Mouse (Mus musculus) forebrain, embryonic 12.5 days (tissue): ENCODE data around the gene Man2b2. TPM values are rescaled to one million over a fixed set of nuclear protein-coding genes. Genes with fewer than 3 reads are reported as not detected.
"Not testable (repeated sequence)": the region's sequence is repeated elsewhere in the genome, so short reads cannot be mapped to it uniquely, and the experiment has no call there.

Source experiments
- ATAC-seq: fragments of 200-750 bp; cut with Nextera tagmentation; 2 replicates; pipeline ENCODE4 v1.8.0; 2017; ENCODE audit warnings: moderate TSS enrichment; ENCODE audit not compliant: low FRiP score
- H3K27ac ChIP-seq: fragments of 300-500 bp; sonication (generic); 2 replicates; pipeline ENCODE4 v1.5.1; 2016; ENCODE audit warnings: mild to moderate bottlenecking
- H3K27me3 ChIP-seq: fragments of 300-500 bp; sonication (generic); 2 replicates; pipeline ENCODE4 v1.6.1; 2016; ENCODE audit warnings: mild to moderate bottlenecking
- H3K36me3 ChIP-seq: fragments of 300-500 bp; sonication (generic); replicated peaks from 2 replicates; pipeline ENCODE4 v1.6.1; 2016; ENCODE audit warnings: mild to moderate bottlenecking
- H3K4me1 ChIP-seq: fragments of 300-500 bp; sonication (generic); 2 replicates; pipeline ENCODE4 v1.6.1; 2016
- H3K4me2 ChIP-seq: fragments of 300-500 bp; sonication (generic); 2 replicates; pipeline ENCODE4 v1.6.1; 2016; ENCODE audit warnings: mild to moderate bottlenecking, moderate library complexity
- H3K4me3 ChIP-seq: fragments of 300-500 bp; sonication (generic); replicated peaks from 2 replicates; pipeline ENCODE4 v1.5.1; 2016; ENCODE audit warnings: mild to moderate bottlenecking
- H3K9ac ChIP-seq: fragments of 300-500 bp; sonication (generic); 2 replicates; pipeline ENCODE4 v1.6.1; 2016; ENCODE audit warnings: mild to moderate bottlenecking
- H3K9me3 ChIP-seq: fragments of 300-500 bp; sonication (generic); 2 replicates; pipeline ENCODE4 v1.6.1; 2016
- WGBS: fragments of 180-500 bp; shearing (Covaris S2); methylation state at CpG from one replicate; pipeline ENCODE4 v1.1.7; 2016; 5-methylcytosine and 5-hydroxymethylcytosine counted together
- polyA plus RNA-seq: library from polyadenylated mRNA; unstranded; fragments of >200 nt; fragmentation: Nextera tagmentation; extraction: Ambion mirVana; gene quantifications from 2 replicates; pipeline ENCODE4 v1.2.1, GENCODE M21; 2016

Gene Man2b2
- polyA plus RNA-seq, 1 experiment from 2014 or later: 9.5 TPM

- no peaks in the 10 kb centered on the region for H3K9me3 ChIP-seq
- WGBS: 87% methylated on average over 4 of the region's 4 CpGs
- no peak overlapping the region for H3K4me3 ChIP-seq
- no peak for ATAC-seq
- no peak overlapping the region for H3K27ac ChIP-seq
- H3K36me3 ChIP-seq: peaks cover 20% of the 10 kb centered on the region
- H3K4me1 ChIP-seq: no peaks in the 10 kb centered on the region
- no peak overlapping the region for H3K4me2 ChIP-seq
- no peak overlapping the region for H3K9ac ChIP-seq
- no peaks in the 10 kb centered on the region for H3K27me3 ChIP-seq
Measured at GRCm38 (mm10) chr5:36822907-36823306, 7.5 kb downstream of the Man2b2 start.

GRCm38 (mm10) chr5:36820142-36820541 is 10.3 kb downstream of the Man2b2 start:
- Histone ChIP-seq H3K9ac (no peak overlapping the region), H3K4me1 (no peaks in the 10 kb centered on the region), H3K9me3 (no peaks in the 10 kb centered on the region), H3K4me3 (no peak overlapping the region), H3K27ac (no peak overlapping the region), H3K36me3 (peaks cover 17% of the 10 kb centered on the region), H3K4me2 (no peak overlapping the region), H3K27me3 (no peaks in the 10 kb centered on the region)
- 42% methylated on average over 6 of the region's 6 CpGs for WGBS
- ATAC-seq: no peak

DNA sequence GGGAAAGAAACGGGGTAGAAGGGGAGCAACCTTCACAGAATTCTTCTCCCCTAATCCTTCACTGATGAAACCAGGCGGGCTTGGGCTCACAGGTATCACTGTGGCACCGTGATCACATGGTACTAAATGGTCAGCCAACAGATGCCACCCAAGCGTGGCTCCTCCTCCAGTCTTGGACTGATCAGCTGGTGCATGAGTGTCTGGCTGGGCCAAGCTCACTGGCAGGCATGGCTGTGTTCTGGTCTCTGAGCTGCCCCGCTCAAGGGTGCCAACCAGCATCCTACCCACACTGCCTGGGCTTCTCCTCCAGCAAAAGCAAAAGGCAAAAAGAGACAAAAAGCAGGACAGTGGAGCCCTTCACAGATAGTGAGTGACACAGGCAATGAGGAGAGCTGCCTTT is 10.7 kb downstream of the Man2b2 start:
- H3K4me2 ChIP-seq: no peak overlapping the region
- H3K9me3 ChIP-seq: no peaks in the 10 kb centered on the region
- no peak overlapping the region for H3K9ac ChIP-seq
- H3K4me3 ChIP-seq: no peak overlapping the region
- no peaks in the 10 kb centered on the region for H3K27me3 ChIP-seq
- no peak for ATAC-seq
- H3K4me1 ChIP-seq: no peaks in the 10 kb centered on the region
- H3K27ac ChIP-seq: no peak overlapping the region
- peaks cover 17% of the 10 kb centered on the region for H3K36me3 ChIP-seq
- WGBS: 83% methylated on average over 5 of the region's 5 CpGs

- Histone ChIP-seq H3K27me3 (no peaks in the 10 kb centered on the region), H3K9ac (no peak overlapping the region), H3K4me1 (no peaks in the 10 kb centered on the region), H3K4me3 (no peak overlapping the region), H3K9me3 (no peaks in the 10 kb centered on the region), H3K36me3 (peaks cover 4% of the 10 kb centered on the region; the same call in 1 of the 2 replicates), H3K27ac (no peak overlapping the region), H3K4me2 (no peak overlapping the region)
- 56% methylated on average over 3 of the region's 3 CpGs for WGBS
- ATAC-seq: no peak
Measured at GRCm38 (mm10) chr5:36817738-36818137, 12.7 kb downstream of the Man2b2 start.

- H3K9ac ChIP-seq: no peak overlapping the region
- ATAC-seq: no peak
- no peak overlapping the region for H3K4me2 ChIP-seq
- H3K27me3 ChIP-seq: no peaks in the 10 kb centered on the region
- no peaks in the 10 kb centered on the region for H3K4me1 ChIP-seq
- no peak overlapping the region for H3K4me3 ChIP-seq
- H3K36me3 ChIP-seq: no peaks in the 10 kb centered on the region; the same call in 1 of the 2 replicates
- H3K9me3 ChIP-seq: no peaks in the 10 kb centered on the region
- H3K27ac ChIP-seq: no peak overlapping the region
- WGBS: 76% methylated on average over 6 of the region's 6 CpGs
Measured at GRCm38 (mm10) chr5:36814554-36814953, 15.9 kb downstream of the Man2b2 start.

- Histone ChIP-seq H3K27ac (no peak overlapping the region), H3K27me3 (no peaks in the 10 kb centered on the region), H3K4me1 (no peaks in the 10 kb centered on the region), H3K36me3 (no peaks in the 10 kb centered on the region; the same call in 1 of the 2 replicates), H3K9ac (no peak overlapping the region), H3K4me2 (no peak overlapping the region), H3K4me3 (no peak overlapping the region), H3K9me3 (no peaks in the 10 kb centered on the region)
- whole genome bisulfite sequencing: 29% methylated on average over 3 of the region's 3 CpGs
- ATAC-seq: peak; percentile 62; the same call in 1 of the 2 replicates
Measured at GRCm38 (mm10) chr5:36811413-36811812, 19.0 kb downstream of the Man2b2 start.

DNA sequence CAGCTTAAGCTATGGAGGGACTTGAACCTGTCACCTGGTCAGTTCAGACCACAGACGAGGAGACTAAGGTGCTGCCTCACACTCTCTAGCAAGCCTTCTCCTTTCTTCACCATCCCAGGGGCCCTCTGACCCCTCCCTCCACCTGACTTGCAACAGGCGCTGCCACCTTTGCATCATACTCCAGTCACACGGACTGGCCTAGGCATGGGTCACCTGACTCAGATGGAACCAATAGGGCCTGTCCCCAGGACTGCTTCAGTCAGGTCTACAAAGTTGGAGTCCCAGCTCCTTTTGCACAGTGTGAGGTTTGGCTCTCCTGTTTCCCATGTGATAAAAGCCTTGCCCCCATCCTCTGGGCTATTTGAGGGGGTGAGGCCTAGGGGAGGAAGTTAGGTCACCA is 19.8 kb downstream of the Man2b2 start:
- Histone ChIP-seq H3K36me3 (no peaks in the 10 kb centered on the region; the same call in 1 of the 2 replicates), H3K4me2 (no peak overlapping the region), H3K27ac (no peak overlapping the region), H3K9ac (no peak overlapping the region), H3K4me1 (no peaks in the 10 kb centered on the region), H3K9me3 (no peaks in the 10 kb centered on the region), H3K4me3 (no peak overlapping the region), H3K27me3 (no peaks in the 10 kb centered on the region)
- 73% methylated on average over 3 of the region's 3 CpGs for WGBS
- no peak for ATAC-seq

DNA sequence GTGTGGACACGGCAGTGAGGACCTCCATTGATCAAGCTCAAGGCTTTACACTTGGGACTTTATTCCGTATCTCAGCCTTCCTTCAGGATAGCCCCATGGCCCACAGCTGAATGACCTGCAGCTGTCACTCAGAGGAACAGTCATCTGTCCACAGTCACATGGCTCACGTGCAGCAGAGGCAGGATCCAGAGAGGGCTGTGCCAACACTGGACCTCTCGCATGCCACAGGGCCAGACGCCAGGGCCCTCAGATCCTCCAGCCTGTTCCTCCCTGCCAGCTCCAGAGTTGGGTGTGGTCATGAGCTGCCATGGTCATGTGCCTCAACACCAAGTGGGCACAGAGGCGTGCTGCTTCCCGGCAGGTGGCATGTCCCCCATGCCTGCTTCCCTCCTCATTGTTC is 21.3 kb downstream of the Man2b2 start:
- Histone ChIP-seq H3K4me1 (no peaks in the 10 kb centered on the region), H3K27me3 (no peaks in the 10 kb centered on the region), H3K27ac (no peak overlapping the region), H3K4me3 (no peak overlapping the region), H3K9me3 (no peaks in the 10 kb centered on the region), H3K36me3 (no peaks in the 10 kb centered on the region), H3K9ac (no peak overlapping the region), H3K4me2 (no peak overlapping the region)
- ATAC-seq: no peak
- 89% methylated on average over 7 of the region's 7 CpGs for WGBS

DNA sequence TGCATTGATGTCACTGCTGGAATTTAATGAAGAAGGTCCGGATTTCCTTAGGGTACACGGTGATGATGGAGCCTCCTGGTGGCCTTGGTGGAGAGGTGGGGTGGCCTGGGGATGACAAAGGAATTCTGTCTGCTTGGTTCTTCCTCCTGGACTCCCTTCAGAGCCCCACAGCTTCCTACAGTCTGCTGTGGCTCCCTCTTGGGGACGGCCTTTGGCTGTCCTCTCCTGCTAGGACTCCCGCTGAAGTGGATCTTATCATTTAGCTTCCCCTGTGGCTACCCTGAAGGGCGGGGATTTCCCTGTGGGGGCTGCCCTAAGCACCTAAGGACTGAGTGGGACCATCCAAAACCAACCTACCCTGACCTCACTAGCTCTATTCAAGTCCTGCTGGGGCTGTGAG is 23.3 kb downstream of the Man2b2 start:
- WGBS: 42% methylated on average over 5 of the region's 5 CpGs
- no peaks in the 10 kb centered on the region for H3K36me3 ChIP-seq
- no peaks in the 10 kb centered on the region for H3K4me1 ChIP-seq
- no peak overlapping the region for H3K27ac ChIP-seq
- H3K4me2 ChIP-seq: no peak overlapping the region
- H3K9me3 ChIP-seq: no peaks in the 10 kb centered on the region
- ATAC-seq: no peak
- no peaks in the 10 kb centered on the region for H3K27me3 ChIP-seq
- H3K4me3 ChIP-seq: no peak overlapping the region
- H3K9ac ChIP-seq: no peak overlapping the region

DNA sequence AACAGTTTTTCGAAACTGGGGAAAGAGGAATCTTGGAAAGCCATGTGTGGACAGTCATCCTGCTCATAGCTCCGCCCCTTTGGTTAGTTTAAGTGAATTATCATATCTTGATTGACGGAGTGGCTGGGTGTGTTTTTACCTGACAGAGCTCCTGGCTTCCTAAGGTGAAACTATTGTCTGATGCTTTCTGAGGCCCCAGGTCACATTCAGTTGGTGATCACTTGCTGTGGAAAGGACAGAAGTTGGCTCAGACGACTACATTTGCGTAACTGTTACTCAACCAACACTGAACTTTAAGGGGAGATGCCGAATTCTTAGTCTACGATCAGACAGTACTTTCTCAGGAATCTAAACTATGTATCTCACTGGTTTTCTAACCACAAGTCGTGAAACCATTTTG is 33.2 kb downstream of the Man2b2 start:
- H3K4me2 ChIP-seq: peak overlapping the region; percentile 55
- H3K4me3 ChIP-seq: peak overlapping the region; percentile 74; the same call in 1 of the 2 replicates
- H3K9ac ChIP-seq: peak overlapping the region; percentile 82; the same call in 1 of the 2 replicates
- H3K9me3 ChIP-seq: no peaks in the 10 kb centered on the region
- H3K36me3 ChIP-seq: peaks cover 18% of the 10 kb centered on the region
- ATAC-seq: no peak; the same call in 1 of the 2 replicates
- H3K27ac ChIP-seq: no peak overlapping the region
- peaks cover 2% of the 10 kb centered on the region; the same call in 1 of the 2 replicates for H3K27me3 ChIP-seq
- WGBS: 55% methylated on average over 8 of the region's 8 CpGs
- peaks cover 11% of the 10 kb centered on the region; the same call in 1 of the 2 replicates for H3K4me1 ChIP-seq

GRCm38 (mm10) chr5:36796296-36797014 is 34.0 kb downstream of the Man2b2 start, which contains the start of gene Mrfap1:
TSS of gene Mrfap1 (minus strand) at chr5:36796772.
- H3K4me3 ChIP-seq: peak within 1 kb of the TSS; percentile 74
- WGBS: under 1% methylated on average over 90 of the region's 90 CpGs
- H3K27me3 ChIP-seq, H3K9me3 ChIP-seq: not testable (repeated sequence)
- H3K36me3 ChIP-seq: peaks cover 18% of the 10 kb centered on the region
- H3K4me2 ChIP-seq: peak within 1 kb of the TSS; percentile 55
- peak; percentile 87 for ATAC-seq
- peak within 1 kb of the TSS; percentile 95 for H3K27ac ChIP-seq
- H3K4me1 ChIP-seq: peaks cover 11% of the 10 kb centered on the region; the same call in 1 of the 2 replicates
- H3K9ac ChIP-seq: peak within 1 kb of the TSS; percentile 82

DNA sequence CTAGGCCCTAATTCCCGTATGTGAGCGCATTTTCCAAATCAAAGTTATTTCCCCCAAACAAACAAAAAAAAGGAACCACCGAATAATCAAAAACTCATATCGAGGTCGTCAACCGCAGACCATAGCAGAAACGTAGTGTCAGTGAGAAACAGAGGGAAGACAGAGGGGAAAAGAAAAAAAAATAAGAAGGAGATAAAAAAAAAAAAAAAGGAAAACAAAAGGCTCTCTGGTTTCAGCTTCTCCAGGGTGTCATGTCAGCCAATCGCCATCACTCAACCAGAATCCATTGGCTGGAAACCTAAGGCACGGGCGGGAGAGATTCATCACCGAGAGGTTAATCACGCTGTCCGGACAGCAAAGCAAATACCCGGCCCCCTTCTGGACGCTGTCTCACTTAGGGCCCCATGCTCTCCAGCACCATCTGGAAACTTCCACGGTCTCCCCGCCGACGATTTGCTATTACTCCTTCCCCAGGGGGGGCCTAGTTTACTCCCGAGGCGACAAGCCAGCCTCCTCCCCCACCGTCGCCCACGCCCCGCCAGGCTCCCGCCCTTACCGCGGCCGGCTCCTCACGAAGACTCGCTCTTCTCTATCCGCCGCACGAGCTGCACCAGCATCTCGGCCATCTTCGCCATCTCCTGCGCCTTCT is 34.7 kb downstream of the Man2b2 start:
- peaks cover 18% of the 10 kb centered on the region for H3K36me3 ChIP-seq
- H3K4me3 ChIP-seq: peak overlapping the region; percentile 74

More for the DNA sequence above, 34.7 kb downstream of the Man2b2 start:
- not testable (repeated sequence) for H3K27me3 ChIP-seq, H3K9me3 ChIP-seq
- Histone ChIP-seq H3K4me2 (peak overlapping the region; percentile 55), H3K9ac (peak overlapping the region; percentile 82), H3K4me1 (peaks cover 11% of the 10 kb centered on the region; the same call in 1 of the 2 replicates), H3K27ac (peak overlapping the region; percentile 95)
- ATAC-seq: peak; percentile 53
- WGBS: 5% methylated on average over 35 of the region's 37 CpGs
